Mouse (Mus musculus): ENCODE results near the gene Fank1. TPM values are rescaled to one million over a fixed set of nuclear protein-coding genes. Genes with fewer than 3 reads are reported as not detected.

Fank1 gene
- polyA plus RNA-seq, 1 experiment from 2014 or later: 7.9 TPM

- H3K36me3 ChIP-seq (ENCODE audit: control insufficient read depth, insufficient read depth, low read length): no peaks in the 10 kb centered on the region
- no peak overlapping the region for H3K4me2 ChIP-seq (ENCODE audit: low read length)
- WGBS: 80% methylated on average over 7 of the region's 7 CpGs
- no peak for ATAC-seq
- H3K4me3 ChIP-seq (ENCODE audit: low read depth, low read length): no peak overlapping the region
- H3K27ac ChIP-seq (ENCODE audit: low read length): no peak overlapping the region
- no peaks in the 10 kb centered on the region; the same call in 1 of the 2 replicates for H3K9me3 ChIP-seq (replicated peaks; ENCODE audit: control insufficient read depth, low read length, poor library complexity, severe bottlenecking)
- H3K4me1 ChIP-seq (ENCODE audit: control insufficient read depth, insufficient read depth, low read length): no peaks in the 10 kb centered on the region
- H3K9ac ChIP-seq (ENCODE audit: low read depth, low read length): no peak overlapping the region
- no peaks in the 10 kb centered on the region for H3K27me3 ChIP-seq (ENCODE audit: control insufficient read depth, insufficient read depth, low read depth, low read length)
Observed at GRCm38 (mm10) chr7:133829579-133829978, 52.9 kb downstream of the Fank1 start.

DNA sequence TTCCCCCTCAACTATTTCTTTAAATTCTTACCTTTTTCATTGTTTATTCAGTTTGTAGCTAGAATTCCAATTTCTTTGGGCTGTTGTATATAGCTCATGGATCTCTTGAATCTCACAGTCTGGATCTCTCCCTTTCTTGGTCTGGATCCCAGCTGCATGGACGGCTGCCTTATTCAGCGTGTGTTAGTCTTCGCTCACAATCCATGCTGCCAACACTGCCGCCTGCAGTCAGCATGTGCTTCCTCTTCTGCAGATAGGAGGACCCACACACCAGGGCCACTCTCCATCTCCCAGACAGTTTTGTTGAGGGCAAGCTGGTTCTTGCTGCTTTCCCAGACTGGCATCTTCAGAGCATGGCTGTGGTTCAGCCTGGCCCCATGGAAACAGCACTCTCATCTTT is 62.9 kb downstream of the Fank1 start:
- Histone ChIP-seq H3K4me3 (ENCODE audit: low read depth, low read length) (no peak overlapping the region), H3K27me3 (ENCODE audit: control insufficient read depth, insufficient read depth, low read depth, low read length) (no peaks in the 10 kb centered on the region), H3K4me2 (ENCODE audit: low read length) (no peak overlapping the region), H3K27ac (ENCODE audit: low read length) (no peak overlapping the region), H3K4me1 (ENCODE audit: control insufficient read depth, insufficient read depth, low read length) (peaks cover 3% of the 10 kb centered on the region; the same call in 1 of the 2 replicates), H3K9ac (ENCODE audit: low read depth, low read length) (no peak overlapping the region), H3K36me3 (ENCODE audit: control insufficient read depth, insufficient read depth, low read length) (no peaks in the 10 kb centered on the region), H3K9me3 (replicated peaks; ENCODE audit: control insufficient read depth, low read length, poor library complexity, severe bottlenecking) (no peaks in the 10 kb centered on the region)
- no peak for ATAC-seq
- WGBS: 78% methylated on average over 4 of the region's 4 CpGs

GRCm38 (mm10) chr7:133842079-133842478 is 65.4 kb downstream of the Fank1 start:
- no peak for ATAC-seq
- WGBS: 42% methylated on average over 6 of the region's 6 CpGs
- Histone ChIP-seq H3K27ac (ENCODE audit: low read length) (no peak overlapping the region), H3K4me1 (ENCODE audit: control insufficient read depth, insufficient read depth, low read length) (peaks cover 3% of the 10 kb centered on the region; the same call in 1 of the 2 replicates), H3K27me3 (ENCODE audit: control insufficient read depth, insufficient read depth, low read depth, low read length) (no peaks in the 10 kb centered on the region), H3K9ac (ENCODE audit: low read depth, low read length) (no peak overlapping the region), H3K4me3 (ENCODE audit: low read depth, low read length) (no peak overlapping the region), H3K4me2 (ENCODE audit: low read length) (no peak overlapping the region), H3K9me3 (replicated peaks; ENCODE audit: control insufficient read depth, low read length, poor library complexity, severe bottlenecking) (no peaks in the 10 kb centered on the region), H3K36me3 (ENCODE audit: control insufficient read depth, insufficient read depth, low read length) (no peaks in the 10 kb centered on the region)

DNA sequence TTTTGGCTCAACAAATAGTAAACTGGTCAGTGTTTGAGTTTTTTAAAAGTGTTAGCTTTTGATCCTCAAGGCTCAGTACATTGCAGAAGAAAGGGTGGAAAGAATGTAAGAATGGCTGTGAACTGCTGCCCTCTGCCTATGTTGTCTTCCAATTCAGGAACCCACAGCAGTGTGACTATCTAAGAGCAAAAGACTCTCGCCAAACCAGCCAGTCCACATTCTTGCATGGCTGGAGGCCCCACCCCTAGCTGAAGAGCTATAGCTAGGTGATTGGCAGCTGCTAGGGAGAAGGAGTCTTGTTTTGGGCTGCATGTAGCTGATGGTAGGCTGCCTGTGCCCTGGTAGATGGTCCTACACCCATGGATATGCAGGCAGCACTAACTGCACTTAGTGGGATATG is 70.5 kb downstream of the Fank1 start:
- Histone ChIP-seq H3K9ac (ENCODE audit: low read depth, low read length) (no peak overlapping the region), H3K9me3 (replicated peaks; ENCODE audit: control insufficient read depth, low read length, poor library complexity, severe bottlenecking) (no peaks in the 10 kb centered on the region), H3K36me3 (ENCODE audit: control insufficient read depth, insufficient read depth, low read length) (no peaks in the 10 kb centered on the region), H3K4me3 (ENCODE audit: low read depth, low read length) (no peak overlapping the region), H3K27me3 (ENCODE audit: control insufficient read depth, insufficient read depth, low read depth, low read length) (no peaks in the 10 kb centered on the region), H3K4me2 (ENCODE audit: low read length) (no peak overlapping the region), H3K4me1 (ENCODE audit: control insufficient read depth, insufficient read depth, low read length) (peaks cover 2% of the 10 kb centered on the region; the same call in 1 of the 2 replicates), H3K27ac (ENCODE audit: low read length) (no peak overlapping the region)
- ATAC-seq: no peak
- WGBS: 24% methylated on average over 1 of the region's 1 CpGs

DNA sequence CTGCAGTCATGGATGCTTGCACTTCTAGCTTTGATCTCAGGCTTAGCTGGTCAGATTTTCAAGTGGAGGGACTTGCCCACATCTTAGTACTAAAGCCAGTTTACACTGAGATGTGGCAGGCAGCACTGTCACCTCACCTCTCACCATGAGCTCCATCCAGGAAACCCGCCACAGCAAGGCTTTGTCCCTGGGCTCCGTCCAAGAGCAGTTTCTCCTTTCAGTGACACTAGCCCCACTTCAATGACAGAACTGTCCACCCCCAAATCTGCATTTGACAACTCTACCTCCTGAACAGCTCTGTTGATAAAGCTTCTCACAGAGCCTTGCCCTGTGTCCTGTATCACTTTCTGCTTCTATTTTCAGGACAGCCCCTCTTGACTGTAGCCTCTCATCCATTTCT is 71.5 kb downstream of the Fank1 start:
- no peaks in the 10 kb centered on the region for H3K9me3 ChIP-seq (replicated peaks; ENCODE audit: control insufficient read depth, low read length, poor library complexity, severe bottlenecking)
- no peaks in the 10 kb centered on the region for H3K27me3 ChIP-seq (ENCODE audit: control insufficient read depth, insufficient read depth, low read depth, low read length)
- no peak overlapping the region for H3K9ac ChIP-seq (ENCODE audit: low read depth, low read length)
- H3K27ac ChIP-seq (ENCODE audit: low read length): no peak overlapping the region
- H3K4me3 ChIP-seq (ENCODE audit: low read depth, low read length): no peak overlapping the region
- H3K36me3 ChIP-seq (ENCODE audit: control insufficient read depth, insufficient read depth, low read length): no peaks in the 10 kb centered on the region
- 47% methylated on average over 2 of the region's 2 CpGs for WGBS
- no peaks in the 10 kb centered on the region for H3K4me1 ChIP-seq (ENCODE audit: control insufficient read depth, insufficient read depth, low read length)
- no peak overlapping the region for H3K4me2 ChIP-seq (ENCODE audit: low read length)
- no peak for ATAC-seq

DNA sequence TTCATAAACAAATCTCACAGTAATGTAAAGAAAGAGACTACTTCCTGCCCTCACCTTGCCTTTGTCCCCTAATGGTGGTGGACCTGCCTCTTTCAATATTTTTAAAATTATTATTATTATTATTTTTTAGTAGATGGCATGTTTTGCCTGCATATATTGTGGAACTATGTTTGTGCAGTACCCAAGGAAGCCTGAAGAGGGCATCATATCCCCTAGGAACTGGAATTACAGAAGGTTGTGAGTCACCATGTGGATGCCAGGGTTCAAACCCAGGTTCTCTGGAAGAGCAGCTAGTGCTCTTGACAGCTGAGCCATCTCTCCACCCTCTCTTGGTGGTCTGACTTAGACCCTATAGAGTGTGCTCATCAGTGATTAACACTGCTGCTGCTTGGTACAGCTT is 74.1 kb downstream of the Fank1 start:
- no peaks in the 10 kb centered on the region for H3K36me3 ChIP-seq (ENCODE audit: control insufficient read depth, insufficient read depth, low read length)

DNA sequence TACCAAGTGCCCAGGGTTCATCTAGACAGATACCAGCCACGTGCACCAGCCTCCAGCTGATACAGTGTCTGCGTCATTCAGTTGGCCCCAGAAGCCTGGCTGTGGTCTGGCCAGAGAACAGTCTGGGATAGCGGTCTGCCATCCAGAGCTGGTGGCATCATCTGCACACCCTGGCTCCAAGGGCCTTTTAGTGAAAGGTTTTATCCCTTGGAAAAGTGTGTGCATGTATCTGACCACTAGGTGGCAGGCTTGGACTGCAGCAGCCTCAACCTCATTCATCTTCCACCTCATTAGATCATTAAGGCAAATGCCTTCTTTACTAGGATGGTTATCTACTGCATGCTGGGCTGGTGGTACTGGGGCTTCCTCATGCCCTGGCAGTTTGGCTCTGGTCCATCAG is 79.6 kb downstream of the Fank1 start:
- Histone ChIP-seq H3K4me1 (ENCODE audit: control insufficient read depth, insufficient read depth, low read length) (no peaks in the 10 kb centered on the region), H3K4me3 (ENCODE audit: low read depth, low read length) (no peak overlapping the region), H3K9ac (ENCODE audit: low read depth, low read length) (no peak overlapping the region), H3K9me3 (replicated peaks; ENCODE audit: control insufficient read depth, low read length, poor library complexity, severe bottlenecking) (no peaks in the 10 kb centered on the region), H3K4me2 (ENCODE audit: low read length) (no peak overlapping the region), H3K27ac (ENCODE audit: low read length) (no peak overlapping the region), H3K27me3 (ENCODE audit: control insufficient read depth, insufficient read depth, low read depth, low read length) (no peaks in the 10 kb centered on the region), H3K36me3 (ENCODE audit: control insufficient read depth, insufficient read depth, low read length) (no peaks in the 10 kb centered on the region)
- peak; percentile 70; the same call in 1 of the 2 replicates for ATAC-seq
- 22% methylated on average over 3 of the region's 3 CpGs for WGBS

More for the DNA sequence above, 74.1 kb downstream of the Fank1 start:
- Histone ChIP-seq H3K4me3 (ENCODE audit: low read depth, low read length) (no peak overlapping the region), H3K27ac (ENCODE audit: low read length) (no peak overlapping the region), H3K4me1 (ENCODE audit: control insufficient read depth, insufficient read depth, low read length) (no peaks in the 10 kb centered on the region), H3K9me3 (replicated peaks; ENCODE audit: control insufficient read depth, low read length, poor library complexity, severe bottlenecking) (no peaks in the 10 kb centered on the region), H3K9ac (ENCODE audit: low read depth, low read length) (no peak overlapping the region), H3K4me2 (ENCODE audit: low read length) (no peak overlapping the region), H3K27me3 (ENCODE audit: control insufficient read depth, insufficient read depth, low read depth, low read length) (no peaks in the 10 kb centered on the region)
- no peak for ATAC-seq

GRCm38 (mm10) chr7:133858506-133858905 is 81.8 kb downstream of the Fank1 start:
- Histone ChIP-seq H3K9ac (ENCODE audit: low read depth, low read length) (no peak overlapping the region), H3K27me3 (ENCODE audit: control insufficient read depth, insufficient read depth, low read depth, low read length) (no peaks in the 10 kb centered on the region), H3K4me1 (ENCODE audit: control insufficient read depth, insufficient read depth, low read length) (no peaks in the 10 kb centered on the region), H3K27ac (ENCODE audit: low read length) (no peak overlapping the region), H3K9me3 (replicated peaks; ENCODE audit: control insufficient read depth, low read length, poor library complexity, severe bottlenecking) (no peaks in the 10 kb centered on the region), H3K4me3 (ENCODE audit: low read depth, low read length) (no peak overlapping the region), H3K4me2 (ENCODE audit: low read length) (no peak overlapping the region), H3K36me3 (ENCODE audit: control insufficient read depth, insufficient read depth, low read length) (no peaks in the 10 kb centered on the region)
- no peak for ATAC-seq
- 85% methylated on average over 3 of the region's 3 CpGs for WGBS

DNA sequence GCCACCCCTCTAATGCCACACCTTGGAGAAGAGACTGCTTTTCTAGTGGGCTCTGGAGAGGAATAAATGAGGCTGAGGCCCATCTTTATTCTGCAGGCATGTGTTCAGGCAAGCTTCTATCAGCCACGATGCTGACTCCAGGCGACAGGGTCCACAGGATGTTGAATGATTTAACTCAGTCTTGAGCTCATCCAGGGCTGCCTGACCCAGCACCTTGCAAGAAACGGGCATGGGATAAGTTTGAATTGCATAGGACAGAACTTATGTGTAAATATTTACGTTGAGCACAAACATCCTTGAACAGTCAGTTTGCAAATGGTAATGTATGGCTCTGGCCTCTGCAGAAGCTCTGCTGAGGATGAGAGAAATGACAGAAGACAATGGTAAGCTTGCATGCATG is 82.9 kb downstream of the Fank1 start:
- Histone ChIP-seq H3K36me3 (ENCODE audit: control insufficient read depth, insufficient read depth, low read length) (no peaks in the 10 kb centered on the region), H3K27me3 (ENCODE audit: control insufficient read depth, insufficient read depth, low read depth, low read length) (no peaks in the 10 kb centered on the region), H3K4me1 (ENCODE audit: control insufficient read depth, insufficient read depth, low read length) (no peaks in the 10 kb centered on the region; the same call in 1 of the 2 replicates), H3K4me3 (ENCODE audit: low read depth, low read length) (no peak overlapping the region), H3K9ac (ENCODE audit: low read depth, low read length) (no peak overlapping the region), H3K27ac (ENCODE audit: low read length) (no peak overlapping the region), H3K9me3 (replicated peaks; ENCODE audit: control insufficient read depth, low read length, poor library complexity, severe bottlenecking) (no peaks in the 10 kb centered on the region), H3K4me2 (ENCODE audit: low read length) (no peak overlapping the region)
- WGBS: 82% methylated on average over 4 of the region's 4 CpGs
- no peak for ATAC-seq

All from midbrain, embryonic 16.5 days (tissue).